Mouse (Mus musculus) neural tube, embryonic 15.5 days (tissue): ENCODE data around the gene Paqr9. TPM values are rescaled to one million over a fixed set of nuclear protein-coding genes. Genes with fewer than 3 reads are reported as not detected.

Source experiments
- ATAC-seq: fragments of 200-750 bp; cut with Nextera tagmentation; 2 replicates; pipeline ENCODE4 v1.8.0; 2017; ENCODE audit warnings: mild to moderate bottlenecking, moderate TSS enrichment, moderate library complexity; ENCODE audit not compliant: low FRiP score
- H3K27ac ChIP-seq: fragments of 300-500 bp; sonication (generic); replicated peaks from 2 replicates; pipeline ENCODE4 v1.5.1; 2015; ENCODE audit warnings: mild to moderate bottlenecking, inconsistent platforms
- H3K27me3 ChIP-seq: fragments of 300-500 bp; sonication (generic); replicated peaks from 2 replicates; pipeline ENCODE4 v1.6.1; 2015; ENCODE audit warnings: inconsistent platforms
- H3K36me3 ChIP-seq: fragments of 300-500 bp; sonication (generic); 2 replicates; pipeline ENCODE4 v1.6.1; 2015; ENCODE audit warnings: inconsistent platforms
- H3K4me1 ChIP-seq: fragments of 300-500 bp; sonication (generic); 2 replicates; pipeline ENCODE4 v1.6.1; 2015; ENCODE audit warnings: inconsistent platforms
- H3K4me2 ChIP-seq: fragments of 300-500 bp; sonication (generic); 2 replicates; pipeline ENCODE4 v1.6.1; 2015; ENCODE audit warnings: inconsistent platforms, mild to moderate bottlenecking, moderate library complexity
- H3K4me3 ChIP-seq: fragments of 300-500 bp; sonication (generic); replicated peaks from 2 replicates; pipeline ENCODE4 v1.5.1; 2015; ENCODE audit warnings: mild to moderate bottlenecking, inconsistent platforms
- H3K9ac ChIP-seq: fragments of 300-500 bp; sonication (generic); replicated peaks from 2 replicates; pipeline ENCODE4 v1.6.1; 2015; ENCODE audit warnings: mild to moderate bottlenecking, inconsistent platforms
- H3K9me3 ChIP-seq: fragments of 300-500 bp; sonication (generic); replicated peaks from 2 replicates; pipeline ENCODE4 v1.6.1; 2016; ENCODE audit warnings: inconsistent platforms
- WGBS: fragments of 180-500 bp; shearing (Covaris S2); methylation state at CpG from one replicate; pipeline ENCODE4 v1.1.7; 2015; ENCODE audit warnings: mixed read lengths; 5-methylcytosine and 5-hydroxymethylcytosine counted together
- polyA plus RNA-seq: library from polyadenylated mRNA; unstranded; fragments of >200 nt; fragmentation: Nextera tagmentation; extraction: Ambion mirVana; gene quantifications from 2 replicates; pipeline ENCODE4 v1.2.1, GENCODE M21; 2015

Paqr9 gene
- polyA plus RNA-seq, 1 experiment from 2014 or later, result 8.8 TPM

DNA sequence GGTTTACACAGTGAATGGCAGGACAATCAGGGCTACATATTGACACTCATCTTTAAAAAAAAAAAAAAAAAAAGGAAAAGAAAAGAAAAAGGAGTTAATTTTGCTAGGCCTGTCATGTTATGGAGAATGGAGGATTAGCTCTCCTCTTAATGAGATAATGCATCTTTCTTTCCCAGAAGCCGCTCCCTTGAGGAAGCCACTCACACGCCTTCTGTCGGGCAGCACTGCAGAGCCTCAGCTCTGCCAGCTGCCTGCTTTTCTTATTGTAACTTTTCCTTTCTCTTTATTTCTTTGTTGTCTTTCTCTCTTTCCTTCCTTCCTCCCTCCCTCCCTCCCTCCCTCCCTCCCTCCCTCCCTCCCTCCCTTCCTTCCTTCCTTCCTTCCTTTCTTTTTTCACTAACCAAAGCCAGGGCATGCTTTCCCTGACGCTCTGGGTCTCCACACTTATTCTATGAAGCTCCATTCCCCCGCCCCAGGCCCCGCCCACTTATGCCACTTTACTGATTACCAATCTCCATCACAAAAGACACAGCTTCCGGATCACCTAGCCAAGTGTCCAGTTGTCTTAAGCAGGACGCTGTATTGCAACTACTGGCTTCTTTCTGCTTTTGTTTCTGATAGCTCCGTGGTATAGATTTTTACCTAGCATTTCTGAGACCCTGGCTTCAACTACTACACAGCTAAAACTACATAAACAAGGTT, 54.1 kb downstream of the Paqr9 start:
- no peaks in the 10 kb centered on the region for H3K27me3 ChIP-seq
- H3K36me3 ChIP-seq, result no peaks in the 10 kb centered on the region
- no peak overlapping the region for H3K9ac ChIP-seq
- 0 out of 2 replicates have a peak, but pooled peaks cover 4% of the 10 kb centered on the region for H3K4me1 ChIP-seq
- no peak overlapping the region for H3K27ac ChIP-seq
- 15% methylated on average over 8 of the region's 9 CpGs for WGBS
- no peaks in the 10 kb centered on the region for H3K9me3 ChIP-seq
- H3K4me3 ChIP-seq, result no peak overlapping the region
- ATAC-seq, result no peak; the same call in 1 of the 2 replicates
- H3K4me2 ChIP-seq, result peak overlapping the region; percentile 42

DNA sequence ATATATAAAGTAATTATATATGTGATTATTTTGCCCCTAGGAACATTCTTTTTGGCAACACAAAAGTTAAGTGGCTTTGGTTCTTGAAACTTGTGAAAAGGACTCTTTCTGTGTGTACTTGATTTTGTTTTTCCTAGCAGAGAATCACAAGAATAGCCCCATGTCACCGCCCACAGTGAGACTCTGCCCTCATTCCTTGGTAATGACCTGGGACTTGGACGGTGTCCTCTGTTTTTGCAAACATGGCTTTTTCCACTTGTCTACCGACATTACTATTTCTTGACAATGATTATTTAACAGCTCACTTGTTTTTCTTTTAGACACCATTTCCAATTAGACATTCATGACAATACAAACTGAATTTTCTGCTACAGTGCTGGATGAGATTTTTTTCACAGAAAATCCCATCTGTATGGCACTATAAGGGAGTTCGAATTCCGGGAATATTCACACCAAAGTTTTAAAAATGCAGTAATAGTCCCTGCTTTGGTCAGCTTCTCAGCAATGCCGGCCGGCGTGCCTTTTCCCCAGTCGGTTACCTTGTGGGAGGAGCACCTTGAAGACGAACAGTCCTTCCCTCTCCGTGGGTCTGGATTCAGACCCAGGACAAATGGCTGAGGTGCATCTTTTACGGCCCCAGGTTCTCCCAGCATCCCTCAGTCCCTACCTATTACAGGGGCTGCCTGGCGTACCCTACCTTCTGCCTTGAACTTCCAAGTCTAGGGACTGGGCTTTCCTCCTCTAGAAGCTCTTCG, 55.6 kb downstream of the Paqr9 start:
- Histone ChIP-seq H3K27me3 (no peaks in the 10 kb centered on the region), H3K9ac (no peak overlapping the region), H3K27ac (no peak overlapping the region), H3K4me1 (0 out of 2 replicates have a peak, but pooled peaks cover 4% of the 10 kb centered on the region), H3K4me3 (no peak overlapping the region), H3K36me3 (no peaks in the 10 kb centered on the region), H3K4me2 (no peak overlapping the region), H3K9me3 (no peaks in the 10 kb centered on the region)
- WGBS, result 72% methylated on average over 14 of the region's 14 CpGs
- no peak for ATAC-seq

DNA sequence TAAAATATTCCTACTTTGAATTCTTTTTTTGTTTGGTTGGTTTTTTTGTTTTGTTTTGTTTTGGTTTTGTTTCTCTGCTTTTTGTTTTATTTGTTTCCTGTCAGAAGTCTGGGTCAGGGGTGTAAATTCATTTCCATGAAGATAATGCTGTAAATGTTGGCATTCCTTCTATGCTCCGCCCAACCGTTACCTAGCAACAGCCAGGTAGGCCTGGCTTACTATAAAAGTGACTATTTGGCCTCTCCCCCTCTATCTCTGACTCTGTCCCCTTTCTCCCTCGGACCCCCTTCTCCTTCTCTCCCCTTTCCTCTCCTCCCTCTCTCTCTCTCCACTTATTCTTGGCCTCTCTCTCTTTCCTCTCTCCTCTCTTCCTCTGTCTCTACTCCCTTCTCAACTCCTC, 56.5 kb downstream of the Paqr9 start:
- no peak overlapping the region for H3K4me3 ChIP-seq
- no peaks in the 10 kb centered on the region for H3K27me3 ChIP-seq
- H3K9me3 ChIP-seq, result no peaks in the 10 kb centered on the region
- 80% methylated on average over 3 of the region's 3 CpGs for WGBS
- no peaks in the 10 kb centered on the region for H3K36me3 ChIP-seq
- H3K27ac ChIP-seq, result no peak overlapping the region
- no peak overlapping the region for H3K9ac ChIP-seq
- no peak for ATAC-seq
- 0 out of 2 replicates have a peak, but pooled peaks cover 4% of the 10 kb centered on the region for H3K4me1 ChIP-seq
- H3K4me2 ChIP-seq, result no peak overlapping the region

Other genes starting within 250 kb of the Paqr9 start
- 14.6 and 15.9 TPM in 2 replicates for gene Chst2, start 152.9 kb upstream of the Paqr9 start, polyA plus RNA-seq
- gene U2surp, start 47.7 kb upstream of the Paqr9 start, polyA plus RNA-seq, result 115 and 128 TPM in 2 replicates
- 3.3 and 5.5 TPM in 2 replicates for gene Pcolce2, start 77.9 kb downstream of the Paqr9 start, polyA plus RNA-seq
- gene Trpc1, start 190.7 kb downstream of the Paqr9 start, polyA plus RNA-seq, result 7.6 and 9.6 TPM in 2 replicates